Mouse (Mus musculus): Measurements from ENCODE around the gene H2-DMb2. TPM values are rescaled to one million over a fixed set of nuclear protein-coding genes. Genes with fewer than 3 reads are reported as not detected.

The H2-DMb2 gene
- polyA plus RNA-seq, 1 experiment from 2014 or later, result 0.23 TPM

GRCm38 (mm10) chr17:34196941-34197894 is 54.1 kb downstream of the H2-DMb2 start, which contains the start of gene Psmb8:
Gene Psmb8, plus strand, starts transcription at chr17:34197721.
- no peak within 1 kb of the TSS for H3K27ac ChIP-seq (replicated peaks; ENCODE audit: low read depth, low read length)

GRCm38 (mm10) chr17:34197904-34198520 is 54.9 kb downstream of the H2-DMb2 start:
- no peak overlapping the region for H3K27ac ChIP-seq (replicated peaks; ENCODE audit: low read depth, low read length)
- H3K9ac ChIP-seq (ENCODE audit: low read length), result no peak overlapping the region
- H3K4me2 ChIP-seq (ENCODE audit: low read depth, severe bottlenecking), result peak overlapping the region; percentile 39
- H3K4me1 ChIP-seq (ENCODE audit: control insufficient read depth, insufficient read depth, low read length), result no peaks in the 10 kb centered on the region
- DNase-seq (ENCODE audit: low spot score), result no peak
- no peak for ATAC-seq (ENCODE audit: insufficient number of reproducible peaks, low FRiP score, low TSS enrichment, low read depth)
- peak overlapping the region; percentile 17 for H3K4me3 ChIP-seq (ENCODE audit: low read depth, low read length)
- H3K36me3 ChIP-seq (ENCODE audit: control insufficient read depth, insufficient read depth, low read length), result no peaks in the 10 kb centered on the region
- 2% methylated on average over 32 of the region's 32 CpGs for WGBS
- H3K27me3 ChIP-seq (ENCODE audit: control insufficient read depth, insufficient read depth, low read length), result peaks cover 56% of the 10 kb centered on the region
- H3K9me3 ChIP-seq (ENCODE audit: control insufficient read depth, low read length), result no peaks in the 10 kb centered on the region

More at GRCm38 (mm10) chr17:34196941-34197894, 54.1 kb downstream of the H2-DMb2 start, which contains the start of gene Psmb8:
- no peaks in the 10 kb centered on the region for H3K36me3 ChIP-seq (ENCODE audit: control insufficient read depth, insufficient read depth, low read length)
- no peak within 1 kb of the TSS for H3K9ac ChIP-seq (ENCODE audit: low read length)
- WGBS, result 3% methylated on average over 41 of the region's 41 CpGs
- peak; percentile 89 for DNase-seq (ENCODE audit: low spot score)
- peak within 1 kb of the TSS; percentile 39 for H3K4me2 ChIP-seq (ENCODE audit: low read depth, severe bottlenecking)
- ATAC-seq (ENCODE audit: insufficient number of reproducible peaks, low FRiP score, low TSS enrichment, low read depth), result peak; percentile 51; the same call in 1 of the 2 replicates
- peaks cover 60% of the 10 kb centered on the region for H3K27me3 ChIP-seq (ENCODE audit: control insufficient read depth, insufficient read depth, low read length)
- no peaks in the 10 kb centered on the region for H3K4me1 ChIP-seq (ENCODE audit: control insufficient read depth, insufficient read depth, low read length)
- H3K9me3 ChIP-seq (ENCODE audit: control insufficient read depth, low read length), result no peaks in the 10 kb centered on the region
- H3K4me3 ChIP-seq (ENCODE audit: low read depth, low read length), result peak within 1 kb of the TSS; percentile 17

GRCm38 (mm10) chr17:34198521-34198912 is 55.4 kb downstream of the H2-DMb2 start:
- H3K27ac ChIP-seq (replicated peaks; ENCODE audit: low read depth, low read length), result no peak overlapping the region
- H3K27me3 ChIP-seq (ENCODE audit: control insufficient read depth, insufficient read depth, low read length), result peaks cover 54% of the 10 kb centered on the region

GRCm38 (mm10) chr17:34199050-34199619 is 56.0 kb downstream of the H2-DMb2 start:
- H3K9me3 ChIP-seq (ENCODE audit: control insufficient read depth, low read length), result no peaks in the 10 kb centered on the region
- WGBS, result 67% methylated on average over 12 of the region's 12 CpGs
- ATAC-seq (ENCODE audit: insufficient number of reproducible peaks, low FRiP score, low TSS enrichment, low read depth), result no peak
- H3K27me3 ChIP-seq (ENCODE audit: control insufficient read depth, insufficient read depth, low read length), result peaks cover 52% of the 10 kb centered on the region
- H3K4me1 ChIP-seq (ENCODE audit: control insufficient read depth, insufficient read depth, low read length), result no peaks in the 10 kb centered on the region
- no peak overlapping the region for H3K27ac ChIP-seq (replicated peaks; ENCODE audit: low read depth, low read length)
- no peak overlapping the region for H3K9ac ChIP-seq (ENCODE audit: low read length)
- no peaks in the 10 kb centered on the region for H3K36me3 ChIP-seq (ENCODE audit: control insufficient read depth, insufficient read depth, low read length)
- DNase-seq (ENCODE audit: low spot score), result no peak
- H3K4me3 ChIP-seq (ENCODE audit: low read depth, low read length), result no peak overlapping the region
- no peak overlapping the region for H3K4me2 ChIP-seq (ENCODE audit: low read depth, severe bottlenecking)

More at GRCm38 (mm10) chr17:34198521-34198912, 55.4 kb downstream of the H2-DMb2 start:
- 7% methylated on average over 11 of the region's 11 CpGs for WGBS
- peak overlapping the region; percentile 17; the same call in 1 of the 2 replicates for H3K4me3 ChIP-seq (ENCODE audit: low read depth, low read length)
- no peak for ATAC-seq (ENCODE audit: insufficient number of reproducible peaks, low FRiP score, low TSS enrichment, low read depth)
- no peak overlapping the region for H3K9ac ChIP-seq (ENCODE audit: low read length)
- H3K9me3 ChIP-seq (ENCODE audit: control insufficient read depth, low read length), result no peaks in the 10 kb centered on the region
- no peaks in the 10 kb centered on the region for H3K4me1 ChIP-seq (ENCODE audit: control insufficient read depth, insufficient read depth, low read length)
- no peak for DNase-seq (ENCODE audit: low spot score)
- no peaks in the 10 kb centered on the region for H3K36me3 ChIP-seq (ENCODE audit: control insufficient read depth, insufficient read depth, low read length)
- H3K4me2 ChIP-seq (ENCODE audit: low read depth, severe bottlenecking), result peak overlapping the region; percentile 39

- 85% methylated on average over 10 of the region's 10 CpGs for WGBS
- Histone ChIP-seq H3K27me3 (ENCODE audit: control insufficient read depth, insufficient read depth, low read length) (peaks cover 48% of the 10 kb centered on the region), H3K36me3 (ENCODE audit: control insufficient read depth, insufficient read depth, low read length) (no peaks in the 10 kb centered on the region), H3K4me2 (ENCODE audit: low read depth, severe bottlenecking) (no peak overlapping the region; the same call in 1 of the 2 replicates), H3K4me1 (ENCODE audit: control insufficient read depth, insufficient read depth, low read length) (no peaks in the 10 kb centered on the region), H3K4me3 (ENCODE audit: low read depth, low read length) (no peak overlapping the region), H3K27ac (replicated peaks; ENCODE audit: low read depth, low read length) (no peak overlapping the region), H3K9ac (ENCODE audit: low read length) (no peak overlapping the region), H3K9me3 (ENCODE audit: control insufficient read depth, low read length) (no peaks in the 10 kb centered on the region)
- ATAC-seq (ENCODE audit: insufficient number of reproducible peaks, low FRiP score, low TSS enrichment, low read depth) (no peak), DNase-seq (ENCODE audit: low spot score) (no peak)
Observed at GRCm38 (mm10) chr17:34200047-34200446, 56.9 kb downstream of the H2-DMb2 start.

- 87% methylated on average over 16 of the region's 16 CpGs for WGBS
- ATAC-seq (ENCODE audit: insufficient number of reproducible peaks, low FRiP score, low TSS enrichment, low read depth), result no peak
Observed at GRCm38 (mm10) chr17:34200772-34201505, 57.8 kb downstream of the H2-DMb2 start.

More at GRCm38 (mm10) chr17:34200772-34201505, 57.8 kb downstream of the H2-DMb2 start:
- Histone ChIP-seq H3K4me3 (ENCODE audit: low read depth, low read length) (no peak overlapping the region), H3K4me2 (ENCODE audit: low read depth, severe bottlenecking) (no peak overlapping the region), H3K9ac (ENCODE audit: low read length) (no peak overlapping the region), H3K27ac (replicated peaks; ENCODE audit: low read depth, low read length) (no peak overlapping the region), H3K4me1 (ENCODE audit: control insufficient read depth, insufficient read depth, low read length) (no peaks in the 10 kb centered on the region), H3K27me3 (ENCODE audit: control insufficient read depth, insufficient read depth, low read length) (peaks cover 55% of the 10 kb centered on the region), H3K9me3 (ENCODE audit: control insufficient read depth, low read length) (no peaks in the 10 kb centered on the region), H3K36me3 (ENCODE audit: control insufficient read depth, insufficient read depth, low read length) (no peaks in the 10 kb centered on the region)
- DNase-seq (ENCODE audit: low spot score), result no peak
